Mouse (Mus musculus) neural tube, embryonic 14.5 days (tissue): ENCODE results near the gene Gsdma3. TPM values are rescaled to one million over a fixed set of nuclear protein-coding genes. Genes with fewer than 3 reads are reported as not detected.
A peak's percentile ranks its signal among the peaks of the same experiment; 100 is the strongest.
"Not testable (repeated sequence)": the region's sequence is repeated elsewhere in the genome, so short reads cannot be mapped to it uniquely, and the experiment has no call there.

ENCODE experiments used
- ATAC-seq: fragments of 200-750 bp; cut with Nextera tagmentation; 2 replicates; pipeline ENCODE4 v1.8.0; 2017; ENCODE audit warnings: low read depth, mild to moderate bottlenecking, moderate TSS enrichment, moderate library complexity
- H3K27ac ChIP-seq: fragments of 300-500 bp; sonication (generic); 2 replicates; pipeline ENCODE4 v1.5.1; 2014; ENCODE audit warnings: low read depth, mild to moderate bottlenecking, control low read depth, low read length, moderate library complexity, mixed read lengths
- H3K27me3 ChIP-seq: fragments of 300-500 bp; sonication (generic); 2 replicates; pipeline ENCODE4 v1.6.1; 2014; ENCODE audit warnings: low read length; ENCODE audit not compliant: control insufficient read depth, insufficient read depth
- H3K36me3 ChIP-seq: fragments of 300-500 bp; sonication (generic); 2 replicates; pipeline ENCODE4 v1.6.1; 2014; ENCODE audit warnings: low read length, mixed read lengths; ENCODE audit not compliant: control insufficient read depth, insufficient read depth
- H3K4me1 ChIP-seq: fragments of 300-500 bp; sonication (generic); 2 replicates; pipeline ENCODE4 v1.6.1; 2014; ENCODE audit warnings: low read length; ENCODE audit not compliant: control insufficient read depth, insufficient read depth
- H3K4me2 ChIP-seq: fragments of 300-500 bp; sonication (generic); 2 replicates; pipeline ENCODE4 v1.6.1; 2014; ENCODE audit warnings: mild to moderate bottlenecking, low read depth, low read length, control low read depth
- H3K4me3 ChIP-seq: fragments of 300-500 bp; sonication (generic); 2 replicates; pipeline ENCODE4 v1.5.1; 2014; ENCODE audit warnings: low read depth, low read length, control low read depth, mixed read lengths
- H3K9ac ChIP-seq: fragments of 300-500 bp; sonication (generic); replicated peaks from 2 replicates; pipeline ENCODE4 v1.6.1; 2014; ENCODE audit warnings: low read depth, mild to moderate bottlenecking, control low read depth, low read length, mixed read lengths
- H3K9me3 ChIP-seq: fragments of 300-500 bp; sonication (generic); 2 replicates; pipeline ENCODE4 v1.6.1; 2016; ENCODE audit warnings: low read length; ENCODE audit not compliant: control insufficient read depth
- WGBS: fragments of 180-500 bp; shearing (Covaris S2); extraction: QIAGEN DNeasy Blood & Tissue Kit; methylation state at CpG from one replicate; pipeline ENCODE4 v1.1.7; 2014; 5-methylcytosine and 5-hydroxymethylcytosine counted together
- polyA plus RNA-seq: library from polyadenylated mRNA; unstranded; fragments of >200 nt; fragmentation: Nextera tagmentation; extraction: Ambion mirVana; gene quantifications from 2 replicates; pipeline ENCODE4 v1.2.1, GENCODE M21; 2014

The Gsdma3 gene
- polyA plus RNA-seq, 1 experiment from 2014 or later, result not detected

- Histone ChIP-seq H3K9ac (no peak overlapping the region), H3K4me3 (no peak overlapping the region), H3K4me2 (no peak overlapping the region), H3K36me3 (no peaks in the 10 kb centered on the region), H3K27ac (no peak overlapping the region), H3K4me1 (no peaks in the 10 kb centered on the region), H3K27me3 (no peaks in the 10 kb centered on the region), H3K9me3 (no peaks in the 10 kb centered on the region)
- 75% methylated on average over 3 of the region's 3 CpGs for WGBS
- no peak for ATAC-seq
Observed at GRCm38 (mm10) chr11:98671284-98671815, 45.2 kb downstream of the Gsdma3 start.

- Histone ChIP-seq H3K27ac (no peak overlapping the region), H3K9me3 (no peaks in the 10 kb centered on the region), H3K4me3 (no peak overlapping the region), H3K4me2 (no peak overlapping the region), H3K4me1 (no peaks in the 10 kb centered on the region), H3K36me3 (no peaks in the 10 kb centered on the region), H3K27me3 (no peaks in the 10 kb centered on the region), H3K9ac (no peak overlapping the region)
- 60% methylated on average over 5 of the region's 5 CpGs for WGBS
- ATAC-seq, result no peak
Observed at GRCm38 (mm10) chr11:98671857-98672256, 45.7 kb downstream of the Gsdma3 start.

- Histone ChIP-seq H3K36me3 (no peaks in the 10 kb centered on the region), H3K4me3 (no peak overlapping the region), H3K4me1 (no peaks in the 10 kb centered on the region), H3K9ac (no peak overlapping the region), H3K4me2 (no peak overlapping the region), H3K27ac (no peak overlapping the region), H3K27me3 (no peaks in the 10 kb centered on the region), H3K9me3 (no peaks in the 10 kb centered on the region)
- WGBS, result 88% methylated on average over 5 of the region's 5 CpGs
- ATAC-seq, result no peak
Observed at GRCm38 (mm10) chr11:98672482-98672881, 46.3 kb downstream of the Gsdma3 start.

GRCm38 (mm10) chr11:98673136-98673535, 47.0 kb downstream of the Gsdma3 start:
- H3K27me3 ChIP-seq, ATAC-seq, H3K36me3 ChIP-seq, H3K4me3 ChIP-seq, H3K27ac ChIP-seq, H3K4me1 ChIP-seq, H3K9ac ChIP-seq, H3K9me3 ChIP-seq, H3K4me2 ChIP-seq: not testable (repeated sequence)
- WGBS, result 6% methylated on average over 6 of the region's 7 CpGs

- Histone ChIP-seq H3K36me3 (no peaks in the 10 kb centered on the region), H3K4me2 (no peak overlapping the region), H3K4me1 (no peaks in the 10 kb centered on the region), H3K27ac (no peak overlapping the region), H3K9me3 (no peaks in the 10 kb centered on the region), H3K9ac (no peak overlapping the region), H3K27me3 (no peaks in the 10 kb centered on the region), H3K4me3 (no peak overlapping the region)
- WGBS, result 55% methylated on average over 7 of the region's 7 CpGs
- ATAC-seq, result no peak
Observed at GRCm38 (mm10) chr11:98675829-98676363, 49.7 kb downstream of the Gsdma3 start.

GRCm38 (mm10) chr11:98680023-98680422, 53.9 kb downstream of the Gsdma3 start:
- H3K36me3 ChIP-seq, result no peaks in the 10 kb centered on the region
- no peaks in the 10 kb centered on the region for H3K27me3 ChIP-seq
- no peak overlapping the region for H3K4me3 ChIP-seq
- no peak overlapping the region for H3K4me2 ChIP-seq
- H3K9me3 ChIP-seq, result no peaks in the 10 kb centered on the region
- no peak overlapping the region for H3K9ac ChIP-seq
- 94% methylated on average over 1 of the region's 1 CpGs for WGBS
- no peak overlapping the region for H3K27ac ChIP-seq
- H3K4me1 ChIP-seq, result peaks cover 7% of the 10 kb centered on the region
- no peak for ATAC-seq

- H3K27ac ChIP-seq, H3K4me2 ChIP-seq, H3K9me3 ChIP-seq, H3K27me3 ChIP-seq, H3K9ac ChIP-seq, ATAC-seq, H3K36me3 ChIP-seq, H3K4me3 ChIP-seq, H3K4me1 ChIP-seq: not testable (repeated sequence)
- 88% methylated on average over 4 of the region's 4 CpGs for WGBS
Observed at GRCm38 (mm10) chr11:98680595-98680994, 54.4 kb downstream of the Gsdma3 start.

GRCm38 (mm10) chr11:98681186-98681585, 55.0 kb downstream of the Gsdma3 start:
- H3K9me3 ChIP-seq, result no peaks in the 10 kb centered on the region
- no peak overlapping the region for H3K9ac ChIP-seq
- no peaks in the 10 kb centered on the region for H3K27me3 ChIP-seq
- H3K27ac ChIP-seq, result no peak overlapping the region
- 83% methylated on average over 4 of the region's 4 CpGs for WGBS
- no peak for ATAC-seq
- H3K4me1 ChIP-seq, result peaks cover 7% of the 10 kb centered on the region
- no peak overlapping the region for H3K4me3 ChIP-seq
- H3K4me2 ChIP-seq, result 0 out of 2 replicates have a peak overlapping the region, but pooled peaks have one; percentile 91
- peaks cover 10% of the 10 kb centered on the region for H3K36me3 ChIP-seq

GRCm38 (mm10) chr11:98681786-98682745, 55.9 kb downstream of the Gsdma3 start, which contains the start of gene Psmd3:
Psmd3 (plus strand) TSS chr11:98682554.
- WGBS, result 6% methylated on average over 45 of the region's 45 CpGs
- H3K27ac ChIP-seq, result peak within 1 kb of the TSS; percentile 49
- peak; percentile 95 for ATAC-seq
- peak within 1 kb of the TSS; percentile 91 for H3K4me2 ChIP-seq
- peak within 1 kb of the TSS; percentile 98 for H3K4me3 ChIP-seq
- peak within 1 kb of the TSS; percentile 98 for H3K9ac ChIP-seq
- H3K9me3 ChIP-seq, result no peaks in the 10 kb centered on the region
- H3K4me1 ChIP-seq, result peaks cover 7% of the 10 kb centered on the region
- H3K27me3 ChIP-seq, result no peaks in the 10 kb centered on the region
- H3K36me3 ChIP-seq, result peaks cover 19% of the 10 kb centered on the region
